Mouse (Mus musculus) Patski (cell line): ENCODE measurements around the gene Krtap5-5. TPM values are rescaled to one million over a fixed set of nuclear protein-coding genes. Genes with fewer than 3 reads are reported as not detected.
"Not testable (repeated sequence)": the region's sequence is repeated elsewhere in the genome, so short reads cannot be mapped to it uniquely, and the experiment has no call there.

ENCODE experiments used
- ATAC-seq: fragments of 100-300 bp; one replicate; pipeline ENCODE4 v1.8.0; 2021
- CTCF ChIA-PET: fragments of 350-600 bp; sonication (Branson Sonifier 250); formaldehyde crosslinking; loops from one replicate; lab custom pipeline; 2022; ENCODE audit warnings: inconsistent platforms; lab: Charles Lee
- POLR2A ChIA-PET: fragments of 350-600 bp; sonication (Branson Sonifier 250); formaldehyde crosslinking; loops from one replicate; lab custom pipeline; 2022; ENCODE audit warnings: antibody characterized with exemption, inconsistent platforms; lab: Charles Lee
- DNase-seq: peaks from one replicate; pipeline ENCODE4 v3.0.0-alpha.2; 2011; ENCODE audit warnings: low read depth, low spot score
- H3K27me3 ChIP-seq: fragments of 371-371 bp; one replicate; pipeline ENCODE4 v1.5.1; 2021
- CTCF ChIP-seq: fragments of 100-300 bp; IDR thresholded peaks from one replicate; pipeline ENCODE4 v1.5.1; 2021
- in situ Hi-C: fragments of 300-500 bp; cut with MboI; formaldehyde crosslinking; loops from 3 replicates; pipeline ENCODE4 v1.11.1; 2018; ENCODE audit warnings: low pct_unique_long_range_greater_than_20kb, mixed read lengths
- polyA plus RNA-seq: library from polyadenylated mRNA; unstranded; gene quantifications from one replicate; pipeline ENCODE4 v1.2.3, GENCODE M21; 2021

Gene Krtap5-5
- polyA plus RNA-seq, result not detected

DNA sequence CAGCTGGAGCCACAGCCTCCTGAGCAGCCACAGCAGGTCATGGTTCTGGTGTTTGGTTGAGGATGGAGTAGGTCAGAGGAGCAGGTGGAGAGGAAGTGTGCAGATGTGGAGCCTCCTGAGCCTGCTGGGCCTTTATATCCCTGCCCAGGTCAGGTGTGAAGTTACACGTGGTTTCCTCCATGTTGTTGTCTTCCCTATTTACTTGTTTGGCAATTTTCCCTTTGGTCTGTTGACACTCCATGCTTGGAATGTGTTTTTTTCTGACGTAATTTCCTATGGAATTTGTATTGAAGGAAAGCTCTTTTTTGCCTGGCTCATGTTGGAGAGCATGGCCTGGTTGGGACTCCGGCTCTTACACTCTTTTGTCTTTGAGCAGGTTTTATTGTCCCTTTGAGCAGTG, at the start of gene Krtap5-5:
Gene Krtap5-5, minus strand, starts transcription at position 101 of the 400 bp plus-strand sequence.
- DNase-seq, CTCF ChIA-PET, ATAC-seq, POLR2A ChIA-PET, in situ Hi-C loops, H3K27me3 ChIP-seq: not testable (repeated sequence)

DNA sequence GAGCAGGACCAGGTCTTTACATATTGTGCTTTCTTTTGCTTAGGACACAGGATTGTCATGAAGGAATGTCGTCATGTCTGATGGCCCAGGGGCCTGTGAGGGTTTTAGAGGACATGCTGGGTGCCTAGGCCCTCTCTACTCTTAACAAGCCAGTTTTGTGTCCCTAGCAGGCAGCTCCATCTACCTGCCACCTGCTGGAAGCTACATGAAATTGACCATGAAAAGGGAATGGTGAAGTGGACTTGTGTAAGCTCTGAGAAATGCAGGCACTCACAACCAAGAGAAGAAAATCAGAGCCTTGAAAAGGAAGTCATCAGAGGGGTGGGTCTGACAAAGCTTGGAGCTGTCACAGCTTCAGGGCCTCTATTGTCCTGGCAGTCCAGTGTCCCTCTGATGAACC, 49.5 kb upstream of the Krtap5-5 start:
- POLR2A ChIA-PET, ATAC-seq, DNase-seq, H3K27me3 ChIP-seq, in situ Hi-C loops, CTCF ChIA-PET: not testable (repeated sequence)
- TF ChIP-seq CTCF, result peak; percentile 19

DNA sequence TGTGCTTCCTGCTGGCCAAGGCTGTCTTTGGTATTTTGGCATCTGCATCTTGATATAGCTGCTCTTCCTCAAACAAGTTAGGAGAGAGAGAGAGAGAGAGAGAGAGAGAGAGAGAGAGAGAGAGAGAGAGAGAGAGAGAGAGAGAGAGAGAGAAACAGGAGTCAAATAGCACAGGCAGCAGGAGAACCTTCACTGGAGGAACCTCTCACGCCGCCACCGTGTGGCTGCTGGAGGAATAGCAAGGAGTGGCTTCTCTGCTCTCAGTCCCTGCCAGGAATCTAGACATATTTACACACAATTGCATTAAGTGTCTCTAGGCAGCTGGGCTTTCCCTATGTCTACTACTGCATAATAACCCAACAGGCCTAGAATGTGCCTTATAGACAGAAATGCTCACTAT, 48.4 kb upstream of the Krtap5-5 start:
- H3K27me3 ChIP-seq, ATAC-seq, POLR2A ChIA-PET, DNase-seq, in situ Hi-C loops: not testable (repeated sequence)
- CTCF ChIA-PET, result interaction anchor here (0.7 kb wide), 1 partner anchor 22 kb away, joined by 3 read pairs; no protein-coding TSS in a partner anchor
- peak; percentile 71 for TF ChIP-seq CTCF

DNA sequence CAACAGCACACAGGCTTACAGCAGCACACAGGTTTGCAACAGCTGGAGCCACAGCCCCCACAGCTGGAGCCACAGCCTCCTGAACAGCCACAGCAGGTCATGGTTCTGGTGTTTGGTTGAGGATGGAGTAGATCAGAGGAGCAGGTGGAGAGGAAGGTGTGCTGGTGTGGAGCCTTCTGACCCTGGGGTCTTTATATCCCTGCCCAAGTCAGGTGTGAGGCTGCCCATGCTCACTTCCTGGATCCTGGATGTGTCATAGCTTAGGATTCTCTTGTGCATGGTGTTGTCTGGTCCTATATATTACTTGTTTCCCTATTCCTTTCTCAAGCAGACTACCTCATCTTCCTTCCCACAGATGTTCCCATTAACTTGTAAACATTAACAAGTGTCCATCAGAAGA, 44.5 kb upstream of the Krtap5-5 start, which contains the start of gene Gm4559:
Gene Gm4559, minus strand, starts transcription at position 101 of the 400 bp plus-strand sequence.
- POLR2A ChIA-PET, DNase-seq, CTCF ChIA-PET, in situ Hi-C loops, ATAC-seq: not testable (repeated sequence)
- peaks cover 17% of the 10 kb centered on the region for H3K27me3 ChIP-seq

DNA sequence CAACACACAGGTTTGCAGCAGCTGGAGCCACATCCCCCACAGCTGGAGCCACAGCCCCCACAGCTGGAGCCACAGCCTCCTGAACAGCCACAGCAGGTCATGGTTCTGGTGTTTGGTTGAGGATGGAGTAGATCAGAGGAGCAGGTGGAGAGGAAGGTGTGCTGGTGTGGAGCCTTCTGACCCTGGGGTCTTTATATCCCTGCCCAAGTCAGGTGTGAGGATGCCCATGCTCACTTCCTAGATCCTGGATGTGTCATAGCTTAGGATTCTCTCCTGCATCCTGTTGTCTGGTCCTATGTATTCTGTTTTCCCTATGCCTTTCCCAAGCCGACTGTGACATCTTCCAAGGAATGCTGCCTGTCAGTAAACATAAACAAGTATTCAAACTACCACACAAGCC, 28.5 kb upstream of the Krtap5-5 start, which contains the start of gene Gm2431:
Gene Gm2431, minus strand, starts transcription at position 101 of the 400 bp plus-strand sequence.
- in situ Hi-C loops, CTCF ChIA-PET, POLR2A ChIA-PET, DNase-seq, ATAC-seq, H3K27me3 ChIP-seq: not testable (repeated sequence)

DNA sequence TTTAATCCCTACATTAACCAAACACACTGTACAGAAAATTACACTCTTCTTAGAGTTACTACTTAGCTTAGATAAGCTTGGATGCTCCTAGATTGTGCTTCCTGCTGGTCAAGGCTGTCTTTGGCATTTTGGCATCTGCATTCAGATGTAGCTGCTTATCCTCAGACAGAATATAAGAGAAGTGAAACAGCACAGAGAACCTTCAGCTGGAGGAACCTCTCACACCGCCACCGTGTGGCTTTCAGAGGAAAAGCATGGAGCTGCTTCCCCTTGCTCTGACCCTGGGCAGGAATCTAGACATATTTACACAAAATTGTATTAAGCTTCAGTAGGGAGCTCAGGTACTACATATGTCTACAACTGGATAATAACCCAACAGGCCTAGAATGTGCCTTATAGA, 25.7 kb upstream of the Krtap5-5 start:
- ATAC-seq (peak; percentile 57), DNase-seq (no peak)
- ChIA-PET CTCF (interaction anchor here (1.1 to 2.1 kb wide), 4 partner anchors 18 to 29 kb away, joined by 3 to 8 read pairs (median 4); no protein-coding TSS in a partner anchor), POLR2A (no interaction called here)
- in situ Hi-C loops, result no loop called here
- TF ChIP-seq CTCF, result peak; percentile 63
- peaks cover 3% of the 10 kb centered on the region for H3K27me3 ChIP-seq

DNA sequence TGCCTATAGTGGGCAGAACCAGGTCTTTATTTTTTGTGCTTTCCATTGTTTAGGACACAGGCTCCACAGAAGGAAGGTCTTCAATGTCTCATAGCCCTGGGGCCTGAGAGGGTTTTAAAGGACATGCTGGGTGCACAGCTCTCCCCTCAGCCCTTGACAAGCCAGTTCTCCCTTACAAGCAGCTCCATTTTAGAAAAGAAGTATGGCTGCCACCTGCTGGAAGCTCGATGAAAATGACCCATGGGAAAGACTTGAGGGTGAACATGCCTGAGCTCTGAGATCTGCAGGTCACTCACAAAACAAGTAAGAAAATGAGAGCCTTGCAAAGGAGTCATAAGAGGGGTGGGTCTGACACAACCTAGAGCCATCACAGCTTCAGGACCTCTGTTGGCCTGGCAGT, 20.1 kb upstream of the Krtap5-5 start:
- ATAC-seq (no peak), DNase-seq (no peak)
- peak; percentile 54 for TF ChIP-seq CTCF
- H3K27me3 ChIP-seq, result peaks cover 9% of the 10 kb centered on the region
- in situ Hi-C loops, result loop anchor here (5.0 kb wide), 1 partner anchor 103 kb away; no protein-coding TSS in a partner anchor
- POLR2A ChIA-PET, result no interaction called here
- CTCF ChIA-PET, result no interaction called here

DNA sequence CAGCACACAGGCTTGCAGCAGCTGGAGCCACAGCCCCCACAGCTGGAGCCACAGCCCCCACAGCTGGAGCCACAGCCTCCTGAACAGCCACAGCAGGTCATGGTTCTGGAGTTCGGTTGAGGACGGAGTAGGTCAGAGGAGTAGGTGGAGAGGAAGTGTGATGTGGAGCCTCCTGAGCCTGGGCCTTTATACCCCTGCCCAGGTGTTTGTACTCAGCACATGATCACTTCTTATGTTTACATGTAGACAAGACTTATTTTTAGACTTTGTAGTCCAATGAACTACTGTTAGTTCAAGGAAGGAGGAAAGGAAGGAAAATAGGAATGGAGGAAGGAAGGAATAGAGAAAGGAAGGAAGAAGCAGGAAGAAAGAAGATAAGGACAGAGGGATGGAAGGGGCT, 11.2 kb upstream of the Krtap5-5 start, which contains the start of gene Gm40460:
Gene Gm40460, minus strand, starts transcription at position 101 of the 400 bp plus-strand sequence.
- peaks cover 20% of the 10 kb centered on the region for H3K27me3 ChIP-seq
- DNase-seq (no peak), ATAC-seq (no peak)
- no peak for TF ChIP-seq CTCF
- CTCF ChIA-PET, result no interaction called here
- POLR2A ChIA-PET, result no interaction called here
- in situ Hi-C loops, result no loop called here

DNA sequence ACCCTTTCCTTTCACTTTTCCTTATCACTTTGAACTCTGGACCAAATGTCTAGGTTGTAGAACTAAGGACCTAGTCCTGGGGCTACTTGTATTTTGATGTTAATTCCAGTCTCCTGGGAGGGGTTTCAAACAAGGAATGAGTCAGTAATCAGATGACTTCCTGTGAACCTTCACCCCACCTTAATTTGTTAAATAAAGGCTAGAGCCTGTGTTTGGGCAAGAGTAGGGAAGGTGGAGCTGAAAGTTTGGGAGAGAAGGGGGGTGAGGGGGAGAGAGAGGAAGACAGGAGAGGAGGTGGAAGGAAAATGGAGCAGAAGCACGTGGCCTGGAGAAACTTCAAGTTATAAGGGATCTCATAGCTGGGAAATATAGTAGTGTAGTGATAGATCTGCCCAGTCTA, 1.8 kb upstream of the Krtap5-5 start:
- DNase-seq (no peak), ATAC-seq (no peak)
- no peaks in the 10 kb centered on the region for H3K27me3 ChIP-seq
- in situ Hi-C loops, result no loop called here
- no peak for TF ChIP-seq CTCF
- POLR2A ChIA-PET, result no interaction called here
- CTCF ChIA-PET, result no interaction called here

DNA sequence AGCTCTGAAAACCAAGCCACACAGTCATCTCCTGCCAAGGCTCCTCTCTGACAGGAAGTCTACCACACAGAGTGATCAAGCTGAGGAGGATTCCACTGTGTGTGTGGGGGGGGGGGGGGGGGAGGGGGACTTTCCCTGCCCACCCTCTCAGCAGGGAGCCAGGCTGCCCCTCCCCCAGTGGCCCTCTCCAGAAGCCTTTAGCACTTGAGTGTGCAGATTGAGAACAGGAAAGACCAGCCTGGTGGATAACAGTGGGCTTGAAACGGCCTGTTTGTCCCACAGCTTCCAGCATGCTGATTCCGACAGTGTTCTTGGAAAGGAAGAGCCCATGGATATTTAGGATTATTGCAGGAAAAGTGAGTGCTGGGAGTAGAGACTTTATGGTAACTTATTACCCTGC, 5.3 kb downstream of the Krtap5-5 start:
- CTCF ChIA-PET, result interaction anchor here (1.1 kb wide), 1 partner anchor 10 kb away, joined by 3 read pairs; no protein-coding TSS in a partner anchor
- TF ChIP-seq CTCF, result no peak
- in situ Hi-C loops, result no loop called here
- no peak for DNase-seq
- ATAC-seq, result no peak
- POLR2A ChIA-PET, result no interaction called here
- H3K27me3 ChIP-seq, result no peaks in the 10 kb centered on the region

DNA sequence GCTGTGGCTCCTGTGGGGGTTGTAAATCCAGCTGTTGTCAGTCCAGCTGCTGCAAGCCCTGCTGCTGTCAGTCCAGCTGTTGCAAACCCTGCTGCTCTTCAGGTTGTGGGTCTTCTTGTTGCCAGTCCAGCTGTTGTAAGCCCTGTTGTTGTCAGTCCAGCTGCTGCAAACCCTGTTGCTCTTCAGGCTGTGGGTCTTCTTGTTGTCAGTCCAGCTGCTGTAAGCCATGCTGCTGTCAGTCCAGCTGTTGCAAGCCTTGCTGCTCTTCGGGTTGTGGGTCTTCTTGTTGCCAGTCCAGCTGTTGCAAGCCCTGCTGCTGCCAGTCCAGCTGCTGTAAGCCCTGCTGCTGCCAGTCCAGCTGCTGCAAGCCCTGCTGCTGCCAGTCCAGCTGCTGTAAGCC, 17.6 kb downstream of the Krtap5-5 start:
- POLR2A ChIA-PET, CTCF ChIA-PET, in situ Hi-C loops: not testable (repeated sequence)

More for the DNA sequence above, 17.6 kb downstream of the Krtap5-5 start:
- H3K27me3 ChIP-seq, ATAC-seq, DNase-seq: not testable (repeated sequence)
